Comparison of ENCODE assay signal across 11 mouse cellular contexts in genomic region chr9:62707870-62708269, GRCm38 (mm10). TPM values are rescaled to one million over a fixed set of nuclear protein-coding genes. Genes with fewer than 3 reads are reported as not detected.
A peak's percentile ranks its signal among the peaks of the same experiment; 100 is the strongest.
DNase-seq lines count a peak whose midpoint lies in the region; ATAC-seq lines count a peak whose summit lies in the region.
"Had no signal": no experiment of that assay in that cellular context is flagged by ENCODE, and none has a peak within 500 bp of the region (broad histone marks: within the 10 kb centered on the region; RNA-seq: fewer than 3 reads in every experiment).

No protein-coding gene starts in this region.

- H3K27ac ChIP-seq in hindbrain, embryonic 14.5 days, result no peak overlapping the region
- peak overlapping the region; percentile 48; the same call in 1 of the 2 replicates for H3K27ac ChIP-seq in stomach, embryonic 15.5 days

- H3K4me1 ChIP-seq in hindbrain, embryonic 14.5 days (replicated peaks; ENCODE audit: control insufficient read depth, insufficient read depth, low read length), result 0 out of 2 replicates have a peak, but pooled peaks cover 14% of the 10 kb centered on the region
- H3K4me1 ChIP-seq in stomach, embryonic 15.5 days, result peaks cover 17% of the 10 kb centered on the region

- ATAC-seq in hindbrain, embryonic 14.5 days (ENCODE audit: low FRiP score), result no peak
- peak; percentile 47; the same call in 1 of the 2 replicates for ATAC-seq in stomach, embryonic 15.5 days (ENCODE audit: insufficient read depth, low FRiP score, low read depth)
- ATAC-seq: activated CD4-positive, CD25-positive, alpha-beta regulatory T cell, adult 4 months; inflammation-experienced regulatory T-cells, adult 6 months had no signal

- H3K9ac ChIP-seq in hindbrain, embryonic 14.5 days, result no peak overlapping the region
- H3K9ac ChIP-seq in stomach, embryonic 15.5 days, result no peak overlapping the region; the same call in 1 of the 2 replicates

- no peaks in the 10 kb centered on the region for H3K36me3 ChIP-seq in hindbrain, embryonic 14.5 days (replicated peaks; ENCODE audit: control insufficient read depth, insufficient read depth)
- no peaks in the 10 kb centered on the region for H3K36me3 ChIP-seq in stomach, embryonic 15.5 days
- H3K36me3 ChIP-seq: G1E had no signal

- H3K4me3 ChIP-seq in hindbrain, embryonic 14.5 days (replicated peaks; ENCODE audit: low read length), result no peak overlapping the region
- no peak overlapping the region for H3K4me3 ChIP-seq in stomach, embryonic 15.5 days (replicated peaks)

- H3K9me3 ChIP-seq in hindbrain, embryonic 14.5 days (ENCODE audit: control insufficient read depth, low read length), result no peaks in the 10 kb centered on the region
- H3K9me3 ChIP-seq in stomach, embryonic 15.5 days, result no peaks in the 10 kb centered on the region
- H3K9me3 ChIP-seq: G1E had no signal

- no peaks in the 10 kb centered on the region for H3K27me3 ChIP-seq in hindbrain, embryonic 14.5 days (ENCODE audit: control insufficient read depth, insufficient read depth, low read length)
- 0 out of 2 replicates have a peak, but pooled peaks cover 3% of the 10 kb centered on the region for H3K27me3 ChIP-seq in stomach, embryonic 15.5 days (replicated peaks)

- no peak overlapping the region for H3K4me2 ChIP-seq in hindbrain, embryonic 14.5 days (replicated peaks)
- no peak overlapping the region for H3K4me2 ChIP-seq in stomach, embryonic 15.5 days

- DNase-seq in lung, postnatal 10 days, result peak; percentile 16
- no peak for DNase-seq in lung, postnatal 36 days
- DNase-seq in embryo, embryonic 10.5 days (ENCODE audit: low spot score), result peak; percentile 58
- peak; percentile 36 for DNase-seq in hindbrain, embryonic 14.5 days (ENCODE audit: low spot score)
- DNase-seq in cerebellum, adult 11-12 months, result no peak
- DNase-seq in frontal cortex, postnatal 36 days (ENCODE audit: low spot score in 2 of 2), result no peak
- DNase-seq: cerebellum, adult 9-10 months had no signal

- 61% methylated on average over 6 of the region's 6 CpGs for WGBS in hindbrain, embryonic 14.5 days
- 15% methylated on average over 6 of the region's 6 CpGs for WGBS in stomach, embryonic 15.5 days

RNA-seq across cellular contexts. Expression of gene Itga11, which starts 30.2 kb away (rescaled TPM):
- 1.4 and 1.6 TPM in 2 replicates for polyA plus RNA-seq in hindbrain, embryonic 14.5 days (2014; fragmentation: Nextera tagmentation; extraction: Ambion mirVana)
- polyA plus RNA-seq in stomach, embryonic 15.5 days (2015; fragmentation: Nextera tagmentation; extraction: Ambion mirVana), result 1.4 and 2.2 TPM in 2 replicates
- polyA plus RNA-seq: G1E had no signal

Comparison
In these comparisons a context has a peak if more than half of its experiments do, and no peak if none do; other contexts are left out.
1. DNase-seq: peak in lung, postnatal 10 days (single experiment), embryo, embryonic 10.5 days (single experiment) and hindbrain, embryonic 14.5 days (single experiment); none in lung, postnatal 36 days (single experiment), cerebellum, adult 11-12 months (single experiment) and frontal cortex, postnatal 36 days (0 of 2).